Mouse (Mus musculus) cerebellum, adult 2 months (tissue): ENCODE measurements around the gene Rrp7a.

ENCODE experiments used
- CTCF ChIP-seq: fragments of 200-500 bp; IDR thresholded peaks from 2 replicates; pipeline ENCODE4 v1.5.1; 2011; ENCODE audit warnings: low read depth, mild to moderate bottlenecking, control low read depth, low read length, moderate library complexity, borderline replicate concordance; ENCODE audit not compliant: insufficient read depth
- POLR2A ChIP-seq: fragments of 200-500 bp; IDR thresholded peaks from 2 replicates; pipeline ENCODE4 v1.6.1; 2011; ENCODE audit warnings: low read length, control low read depth, borderline replicate concordance; ENCODE audit not compliant: insufficient read depth

- TF ChIP-seq CTCF (no peak), POLR2A (no peak)
These were observed 28.1 kb upstream of the Rrp7a start for GRCm38 (mm10) chr15:83150694-83151093.
